Mouse (Mus musculus): ENCODE measurements around the gene Ap5b1.

Gene Ap5b1

GRCm38 (mm10) chr19:5609547-5610404, 42.0 kb downstream of the Ap5b1 start, which contains the start of gene Kat5:
TSS of gene Kat5 (minus strand) at chr19:5610237.
- peak; percentile 81 for DNase-seq (ENCODE audit: low read depth, low spot score)

DNA sequence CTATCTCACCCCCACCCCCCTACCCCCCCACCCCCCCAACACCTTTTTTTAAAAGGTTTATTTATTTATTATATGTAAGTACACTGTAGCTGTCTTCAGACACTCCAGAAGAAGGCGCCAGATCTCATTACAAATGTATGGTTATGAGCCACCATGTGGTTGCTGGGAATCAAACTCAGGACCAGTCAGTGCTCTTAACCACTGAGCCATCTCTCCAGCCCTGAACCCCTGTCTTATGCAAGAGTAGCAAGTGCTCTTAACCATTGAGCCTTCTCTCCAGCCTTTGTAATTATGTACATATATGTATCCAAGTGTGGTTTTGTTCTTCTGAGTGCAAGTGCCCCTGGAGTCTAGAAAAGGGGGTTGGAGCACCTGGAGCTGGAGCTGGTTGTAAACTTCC, 44.1 kb downstream of the Ap5b1 start:
- DNase-seq (ENCODE audit: low read depth, low spot score): no peak

GRCm38 (mm10) chr19:5612762-5613411, 45.1 kb downstream of the Ap5b1 start:
- DNase-seq (ENCODE audit: low read depth, low spot score): no peak

DNA sequence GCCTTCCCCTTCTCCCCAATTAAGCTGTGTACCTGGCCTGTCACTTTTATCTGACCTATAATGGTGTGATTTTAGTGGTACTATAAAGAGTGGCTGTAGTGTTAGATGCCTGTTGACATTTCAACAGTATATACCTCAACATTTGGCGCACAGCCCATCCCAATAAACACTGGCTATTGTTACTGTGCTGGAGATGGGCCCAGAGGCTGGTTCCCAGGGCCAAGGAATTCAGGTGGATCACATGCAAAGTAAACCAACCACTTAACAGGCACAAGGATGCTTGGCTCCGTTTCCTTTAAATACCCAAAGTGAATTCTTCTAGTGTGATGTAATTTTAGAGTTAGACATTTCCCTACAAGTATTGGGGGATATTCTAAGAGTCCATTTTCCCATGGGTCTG, 47.1 kb downstream of the Ap5b1 start:
- no peak for DNase-seq (ENCODE audit: low read depth, low spot score)

GRCm38 (mm10) chr19:5620007-5620406, 52.2 kb downstream of the Ap5b1 start:
- no peak for DNase-seq (ENCODE audit: low read depth, low spot score)

Data from WW6 (cell line).